Mouse (Mus musculus): ENCODE measurements around the gene Txndc17. TPM values are rescaled to one million over a fixed set of nuclear protein-coding genes. Genes with fewer than 3 reads are reported as not detected.

The Txndc17 gene
- polyA plus RNA-seq, 1 experiment from 2014 or later, result 184 TPM

Other genes with a start within 250 kb of the Txndc17 start
- gene Aipl1, start 170.0 kb upstream of the Txndc17 start, polyA plus RNA-seq (2015; fragmentation: Nextera tagmentation; extraction: Ambion mirVana), result 0.43 and 0.72 TPM in 2 replicates
- gene Pimreg, start 165.5 kb upstream of the Txndc17 start, polyA plus RNA-seq (2015; fragmentation: Nextera tagmentation; extraction: Ambion mirVana), result 153 and 156 TPM in 2 replicates
- 1.8 and 1.9 TPM in 2 replicates for gene Pitpnm3, start 71.8 kb upstream of the Txndc17 start, polyA plus RNA-seq (2015; fragmentation: Nextera tagmentation; extraction: Ambion mirVana)
- gene Gm43951, start 707 bp upstream of the Txndc17 start, polyA plus RNA-seq (2015; fragmentation: Nextera tagmentation; extraction: Ambion mirVana), result 0.26 and 0.44 TPM in 2 replicates
- 18.8 and 19.0 TPM in 2 replicates for gene 4933427D14Rik, start 88 bp upstream of the Txndc17 start, polyA plus RNA-seq (2015; fragmentation: Nextera tagmentation; extraction: Ambion mirVana)
- 45.5 and 46.9 TPM in 2 replicates for gene Med31, start 8.0 kb downstream of the Txndc17 start, polyA plus RNA-seq (2015; fragmentation: Nextera tagmentation; extraction: Ambion mirVana)
- 0.05 and 0.24 TPM in 2 replicates for gene Slc13a5, start 59.7 kb downstream of the Txndc17 start, polyA plus RNA-seq (2015; fragmentation: Nextera tagmentation; extraction: Ambion mirVana)
- 6.0 and 7.3 TPM in 2 replicates for gene Xaf1, start 94.1 kb downstream of the Txndc17 start, polyA plus RNA-seq (2015; fragmentation: Nextera tagmentation; extraction: Ambion mirVana)
- not detected in 2 replicates for gene Fbxo39, start 106.9 kb downstream of the Txndc17 start, polyA plus RNA-seq (2015; fragmentation: Nextera tagmentation; extraction: Ambion mirVana)
- gene Tekt1, start 154.9 kb downstream of the Txndc17 start, polyA plus RNA-seq (2015; fragmentation: Nextera tagmentation; extraction: Ambion mirVana), result 11.4 and 11.8 TPM in 2 replicates
- 156 and 158 TPM in 2 replicates for gene Smtnl2, start 204.2 kb downstream of the Txndc17 start, polyA plus RNA-seq (2015; fragmentation: Nextera tagmentation; extraction: Ambion mirVana)
- gene Ggt6, start 228.0 kb downstream of the Txndc17 start, polyA plus RNA-seq (2015; fragmentation: Nextera tagmentation; extraction: Ambion mirVana), result 0.14 and 0.26 TPM in 2 replicates
- gene Mybbp1a, start 233.8 kb downstream of the Txndc17 start, polyA plus RNA-seq (2015; fragmentation: Nextera tagmentation; extraction: Ambion mirVana), result 137 and 140 TPM in 2 replicates

Data from lung, embryonic 15.5 days (tissue).